Mouse (Mus musculus) spleen, adult 2 months (tissue): Measurements from ENCODE around the gene Rbm24. TPM values are rescaled to one million over a fixed set of nuclear protein-coding genes. Genes with fewer than 3 reads are reported as not detected.

ENCODE experiments used
- DNase-seq, 2 experiments: peaks; one replicate each; pipeline versions ENCODE4 v3.0.0 to v3.0.0-alpha.2; 2012 to 2021; ENCODE audit warnings: low spot score in 2 of 2, low read depth in 1 of 2
- H3K27ac ChIP-seq: fragments of 200-500 bp; 2 replicates; pipeline ENCODE4 v1.5.1; 2012; ENCODE audit warnings: low read length, inconsistent platforms; ENCODE audit not compliant: insufficient read depth
- H3K27me3 ChIP-seq: fragments of 200-500 bp; 2 replicates; pipeline ENCODE4 v1.6.1; 2012; ENCODE audit warnings: mild to moderate bottlenecking, moderate library complexity, low read length, inconsistent platforms; ENCODE audit not compliant: control insufficient read depth, insufficient read depth
- H3K36me3 ChIP-seq: fragments of 200-500 bp; 2 replicates; pipeline ENCODE4 v1.6.1; 2012; ENCODE audit warnings: mild to moderate bottlenecking, low read length, inconsistent platforms; ENCODE audit not compliant: control insufficient read depth, insufficient read depth
- H3K4me1 ChIP-seq: fragments of 200-500 bp; 2 replicates; pipeline ENCODE4 v1.6.1; 2011; ENCODE audit warnings: inconsistent platforms; ENCODE audit not compliant: control insufficient read depth, insufficient read depth, insufficient read length
- H3K4me3 ChIP-seq: fragments of 200-500 bp; 2 replicates; pipeline ENCODE4 v1.5.1; 2011; ENCODE audit warnings: mild to moderate bottlenecking, inconsistent platforms; ENCODE audit not compliant: insufficient read depth, insufficient read length; ENCODE audit errors: extremely low read depth
- CTCF ChIP-seq: fragments of 200-500 bp; IDR thresholded peaks from 2 replicates; pipeline ENCODE4 v1.5.1; 2011; ENCODE audit warnings: mild to moderate bottlenecking, inconsistent platforms; ENCODE audit not compliant: insufficient read depth, insufficient read length, insufficient replicate concordance; ENCODE audit errors: extremely low read depth
- POLR2A ChIP-seq: fragments of 200-500 bp; IDR thresholded peaks from 2 replicates; pipeline ENCODE4 v1.6.1; 2011; ENCODE audit warnings: low read depth, low read length, inconsistent platforms
- WGBS: fragments of 180-500 bp; shearing (Covaris S2); methylation state at CpG from one replicate; pipeline ENCODE4 v1.1.7; 2018; 5-methylcytosine and 5-hydroxymethylcytosine counted together
- polyA plus RNA-seq: library from polyadenylated mRNA; depleted of rRNA; stranded (reverse); fragments of >200 nt; gene quantifications from 2 replicates; pipeline ENCODE4 v1.2.3, GENCODE M21; 2012

Gene Rbm24
- polyA plus RNA-seq, 1 experiment: 0.70 TPM

DNA sequence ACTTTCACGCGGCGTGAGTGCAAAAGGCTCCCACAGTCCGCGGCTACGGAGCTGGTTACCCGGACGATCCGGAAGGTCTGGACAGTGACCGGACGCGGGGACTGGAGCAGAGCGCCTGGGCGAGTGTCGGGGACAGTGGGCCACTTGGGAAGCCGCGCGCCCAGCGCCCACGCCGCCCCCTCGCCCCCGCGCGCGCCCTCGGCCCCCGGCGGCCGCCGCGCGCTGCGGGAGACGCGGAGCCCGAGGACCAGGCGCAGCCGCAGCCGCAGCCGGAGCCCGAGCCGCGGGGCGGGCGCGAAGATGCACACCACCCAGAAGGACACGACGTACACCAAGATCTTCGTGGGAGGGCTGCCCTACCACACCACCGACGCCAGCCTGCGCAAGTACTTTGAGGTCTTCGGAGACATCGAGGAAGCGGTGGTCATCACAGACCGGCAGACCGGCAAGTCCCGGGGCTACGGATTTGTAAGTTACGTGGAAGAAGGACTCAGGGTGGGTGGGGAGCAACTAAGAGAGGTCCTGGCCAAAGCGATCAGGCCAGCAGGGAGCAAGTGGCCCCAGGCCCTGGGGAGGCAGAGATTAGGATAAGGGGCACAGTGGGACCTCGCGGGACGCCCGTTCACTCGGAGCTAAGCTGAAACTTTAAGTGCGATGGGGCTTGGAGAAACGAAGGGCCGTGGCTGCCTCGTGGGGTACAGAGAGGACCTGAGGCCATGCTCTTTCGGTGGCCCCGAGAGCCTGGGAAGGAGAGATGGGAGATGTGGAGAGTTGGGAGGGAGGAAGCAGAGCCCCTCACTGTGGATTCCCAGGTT lies 704 bp downstream of the Rbm24 start:
- Histone ChIP-seq H3K4me3 (peak overlapping the region; percentile 52; the same call in 1 of the 2 replicates), H3K27me3 (peaks cover 8% of the 10 kb centered on the region), H3K4me1 (no peaks in the 10 kb centered on the region; the same call in 1 of the 2 replicates), H3K27ac (no peak overlapping the region), H3K36me3 (no peaks in the 10 kb centered on the region)
- TF ChIP-seq CTCF (no peak), POLR2A (no peak)
- 5% methylated on average over 63 of the region's 73 CpGs for WGBS
- no peak for DNase-seq

DNA sequence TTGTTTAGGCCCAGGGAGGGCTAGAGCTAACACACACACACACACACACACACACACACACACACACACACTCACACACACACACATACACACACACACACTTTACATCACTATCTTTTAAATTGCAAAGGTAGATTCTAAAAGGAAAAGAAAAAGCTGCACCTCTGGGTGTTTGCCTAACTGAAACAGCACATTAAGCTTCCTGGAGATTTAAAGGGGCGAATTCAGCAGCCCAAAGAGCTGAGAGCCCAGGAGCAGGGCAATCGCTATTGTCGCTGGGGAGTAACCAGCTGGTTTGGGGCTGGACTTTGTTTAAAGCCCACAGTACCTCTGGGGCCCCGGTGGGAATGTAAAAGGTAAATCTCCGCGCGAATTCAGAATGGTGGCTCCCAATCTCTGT lies 1.4 kb downstream of the Rbm24 start:
- peaks cover 8% of the 10 kb centered on the region for H3K27me3 ChIP-seq
- no peaks in the 10 kb centered on the region for H3K36me3 ChIP-seq
- no peak overlapping the region for H3K4me3 ChIP-seq
- WGBS: 70% methylated on average over 7 of the region's 7 CpGs
- DNase-seq: no peak
- H3K4me1 ChIP-seq: no peaks in the 10 kb centered on the region; the same call in 1 of the 2 replicates
- no peak overlapping the region for H3K27ac ChIP-seq
- TF ChIP-seq CTCF: no peak
- TF ChIP-seq POLR2A: no peak

DNA sequence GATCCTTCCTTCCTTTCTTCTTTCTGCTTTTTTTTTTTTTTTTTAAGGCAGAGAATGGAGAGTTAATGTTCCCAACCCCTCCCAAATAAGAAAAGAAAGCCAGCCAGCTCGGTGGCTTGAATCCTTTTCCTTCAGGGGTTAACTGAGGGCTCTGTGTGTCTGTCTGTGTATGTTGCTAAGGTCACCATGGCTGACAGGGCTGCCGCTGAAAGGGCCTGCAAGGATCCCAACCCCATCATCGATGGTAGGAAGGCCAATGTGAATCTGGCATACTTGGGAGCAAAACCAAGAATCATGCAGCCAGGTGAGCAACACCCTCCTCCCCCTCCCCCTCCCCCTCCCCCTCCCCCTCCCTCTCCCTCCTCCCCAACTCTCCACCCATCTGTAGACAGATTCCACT lies 1.9 kb downstream of the Rbm24 start:
- Histone ChIP-seq H3K36me3 (no peaks in the 10 kb centered on the region), H3K27me3 (peaks cover 8% of the 10 kb centered on the region), H3K4me1 (no peaks in the 10 kb centered on the region; the same call in 1 of the 2 replicates), H3K27ac (no peak overlapping the region), H3K4me3 (no peak overlapping the region)
- DNase-seq: no peak
- WGBS: 73% methylated on average over 3 of the region's 3 CpGs
- TF ChIP-seq POLR2A (no peak), CTCF (no peak)

DNA sequence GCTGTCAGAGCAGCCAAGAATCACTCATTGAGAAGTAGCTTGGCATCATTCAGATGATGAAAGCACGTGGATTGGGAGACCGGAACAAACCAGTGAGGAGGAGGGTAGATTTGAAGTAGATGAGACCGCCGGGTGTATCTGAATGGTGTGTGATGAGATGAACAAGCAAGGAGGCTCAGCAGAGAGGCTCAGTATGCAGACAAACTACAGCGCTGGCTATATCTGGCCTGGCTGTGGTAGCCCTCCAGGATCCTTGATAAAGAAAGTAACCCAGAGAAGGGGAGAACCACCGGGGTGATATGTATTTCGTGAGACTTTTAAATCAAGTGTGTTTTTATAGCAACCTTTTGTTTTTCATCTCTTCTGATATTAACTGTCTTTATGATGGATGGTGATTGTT lies 5.6 kb downstream of the Rbm24 start:
- no peak overlapping the region for H3K27ac ChIP-seq
- no peak overlapping the region for H3K4me3 ChIP-seq
- H3K4me1 ChIP-seq: no peaks in the 10 kb centered on the region
- no peak for DNase-seq
- H3K36me3 ChIP-seq: no peaks in the 10 kb centered on the region
- no peak for TF ChIP-seq CTCF
- TF ChIP-seq POLR2A: no peak
- peaks cover 3% of the 10 kb centered on the region for H3K27me3 ChIP-seq
- WGBS: 93% methylated on average over 7 of the region's 7 CpGs

DNA sequence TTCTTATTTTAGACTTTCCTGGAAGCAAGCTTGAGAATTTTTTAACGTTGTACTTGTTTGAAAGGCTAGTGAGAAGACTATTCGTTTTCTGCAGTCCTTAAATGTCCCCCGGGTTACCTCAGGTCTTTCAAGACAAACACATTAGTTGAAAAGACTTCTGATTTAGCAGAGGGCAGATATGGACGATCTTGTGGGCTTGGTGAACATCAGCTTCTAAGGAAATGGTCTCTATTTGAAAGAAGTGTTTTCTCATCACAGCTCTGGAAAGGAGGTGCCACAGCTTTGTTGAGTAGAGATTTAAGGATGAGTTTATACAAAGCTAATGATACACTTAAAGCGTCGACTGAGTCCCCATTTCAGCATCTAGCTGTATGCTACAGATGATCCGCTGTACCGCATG lies 6.1 kb downstream of the Rbm24 start:
- TF ChIP-seq CTCF (no peak), POLR2A (no peak)
- H3K36me3 ChIP-seq: no peaks in the 10 kb centered on the region
- DNase-seq: no peak
- H3K27ac ChIP-seq: no peak overlapping the region
- H3K27me3 ChIP-seq: no peaks in the 10 kb centered on the region
- no peak overlapping the region for H3K4me3 ChIP-seq
- no peaks in the 10 kb centered on the region for H3K4me1 ChIP-seq
- 87% methylated on average over 8 of the region's 8 CpGs for WGBS

DNA sequence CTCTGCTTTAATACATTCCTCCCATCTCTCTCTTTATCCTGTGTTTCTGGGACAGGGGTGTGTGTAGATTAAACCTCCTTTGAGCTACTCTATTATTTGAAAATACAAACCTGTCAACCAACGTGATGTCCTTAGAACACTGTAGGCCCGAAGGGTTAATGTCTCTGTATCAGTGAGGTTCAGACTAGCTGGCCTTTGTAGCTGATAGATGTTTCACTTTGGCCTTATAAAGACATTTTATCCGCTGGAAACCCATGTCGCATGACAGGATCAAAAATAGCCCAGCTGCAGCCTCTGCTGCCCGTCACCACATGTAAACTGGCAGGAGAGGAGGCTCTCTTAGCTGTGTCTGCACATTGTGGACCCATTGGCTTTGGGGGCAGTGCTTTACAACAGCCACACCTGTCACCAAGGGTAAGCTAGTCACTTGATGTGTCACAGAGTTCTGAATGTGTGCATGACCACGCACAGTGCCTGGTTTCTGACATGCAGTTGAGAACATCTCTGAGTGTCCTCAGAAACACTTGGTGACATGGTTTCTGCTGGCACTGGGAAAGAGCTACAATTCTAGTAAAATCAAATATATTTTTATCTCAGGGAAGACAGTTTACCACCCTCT lies 8.5 kb downstream of the Rbm24 start:
- Histone ChIP-seq H3K36me3 (no peaks in the 10 kb centered on the region), H3K27me3 (no peaks in the 10 kb centered on the region), H3K27ac (no peak overlapping the region), H3K4me1 (no peaks in the 10 kb centered on the region), H3K4me3 (no peak overlapping the region)
- DNase-seq: no peak
- 86% methylated on average over 6 of the region's 6 CpGs for WGBS
- TF ChIP-seq POLR2A (no peak), CTCF (no peak)

DNA sequence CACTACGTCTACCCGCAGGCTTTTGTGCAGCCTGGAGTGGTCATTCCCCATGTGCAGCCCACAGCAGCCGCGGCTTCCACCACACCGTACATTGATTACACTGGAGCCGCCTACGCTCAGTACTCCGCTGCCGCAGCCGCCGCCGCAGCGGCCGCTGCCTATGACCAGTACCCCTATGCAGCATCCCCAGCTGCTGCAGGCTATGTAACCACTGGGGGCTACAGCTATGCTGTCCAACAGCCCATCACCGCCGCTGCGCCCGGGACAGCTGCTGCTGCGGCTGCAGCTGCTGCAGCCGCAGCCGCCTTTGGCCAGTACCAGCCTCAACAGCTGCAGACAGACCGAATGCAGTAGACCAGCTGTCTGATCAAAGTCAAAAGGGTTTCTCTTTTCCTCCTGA lies 10.7 kb downstream of the Rbm24 start:
- no peaks in the 10 kb centered on the region for H3K4me1 ChIP-seq
- H3K4me3 ChIP-seq: no peak overlapping the region
- DNase-seq: no peak
- H3K27ac ChIP-seq: no peak overlapping the region
- TF ChIP-seq CTCF: no peak
- no peak for TF ChIP-seq POLR2A
- no peaks in the 10 kb centered on the region for H3K36me3 ChIP-seq
- WGBS: 89% methylated on average over 22 of the region's 22 CpGs
- H3K27me3 ChIP-seq: no peaks in the 10 kb centered on the region
